Mouse (Mus musculus) cerebellum, adult (tissue): Measurements from ENCODE around the gene Kcnj15.

Source experiments
- ATAC-seq: cut with Nextera tagmentation; 2 replicates; pipeline ENCODE4 v1.9.2; 2017; ENCODE audit warnings: mild to moderate bottlenecking, moderate library complexity, mixed read lengths; ENCODE audit not compliant: insufficient number of reproducible peaks, low FRiP score, low TSS enrichment

The Kcnj15 gene

GRCm38 (mm10) chr16:95244626-95245303 lies 12.6 kb upstream of the Kcnj15 start:
- ATAC-seq: no peak

- no peak for ATAC-seq
Measured at GRCm38 (mm10) chr16:95245499-95245898, 11.9 kb upstream of the Kcnj15 start.

GRCm38 (mm10) chr16:95248646-95249045 lies 8.7 kb upstream of the Kcnj15 start:
- ATAC-seq: no peak

- no peak for ATAC-seq
Measured at GRCm38 (mm10) chr16:95256648-95257047, 710 bp upstream of the Kcnj15 start.

GRCm38 (mm10) chr16:95258100-95258499 lies 742 bp downstream of the Kcnj15 start:
- ATAC-seq: no peak

- no peak for ATAC-seq
Measured at GRCm38 (mm10) chr16:95259505-95259904, 2.1 kb downstream of the Kcnj15 start.

GRCm38 (mm10) chr16:95260693-95261092 lies 3.3 kb downstream of the Kcnj15 start:
- ATAC-seq: no peak

- ATAC-seq: no peak
Measured at GRCm38 (mm10) chr16:95261807-95262206, 4.4 kb downstream of the Kcnj15 start.

GRCm38 (mm10) chr16:95262706-95263363 lies 5.5 kb downstream of the Kcnj15 start:
- ATAC-seq: no peak

GRCm38 (mm10) chr16:95264324-95264723 lies 7.0 kb downstream of the Kcnj15 start:
- no peak for ATAC-seq

GRCm38 (mm10) chr16:95267481-95268183 lies 10.3 kb downstream of the Kcnj15 start:
- no peak for ATAC-seq

GRCm38 (mm10) chr16:95269610-95270009 lies 12.3 kb downstream of the Kcnj15 start:
- ATAC-seq: no peak

GRCm38 (mm10) chr16:95273101-95273500 lies 15.7 kb downstream of the Kcnj15 start:
- ATAC-seq: no peak

- no peak for ATAC-seq
Measured at GRCm38 (mm10) chr16:95275713-95276502, 18.6 kb downstream of the Kcnj15 start.

GRCm38 (mm10) chr16:95279015-95279414 lies 21.7 kb downstream of the Kcnj15 start:
- no peak for ATAC-seq

- ATAC-seq: no peak
Measured at GRCm38 (mm10) chr16:95280338-95280737, 23.0 kb downstream of the Kcnj15 start.

- no peak for ATAC-seq
Measured at GRCm38 (mm10) chr16:95283369-95283768, 26.0 kb downstream of the Kcnj15 start.

GRCm38 (mm10) chr16:95284085-95284727 lies 26.8 kb downstream of the Kcnj15 start:
- ATAC-seq: no peak

- no peak for ATAC-seq
Measured at GRCm38 (mm10) chr16:95285043-95285442, 27.7 kb downstream of the Kcnj15 start.

- ATAC-seq: no peak
Measured at GRCm38 (mm10) chr16:95285767-95286166, 28.4 kb downstream of the Kcnj15 start.
